8 mouse cellular contexts compared by ENCODE assay signal in genomic region chr19:7143854-7144253, GRCm38 (mm10). TPM values are rescaled to one million over a fixed set of nuclear protein-coding genes. Genes with fewer than 3 reads are reported as not detected.
DNase-seq lines count a peak whose midpoint lies in the region; ATAC-seq and TF ChIP-seq lines count a peak whose summit lies in the region.

No protein-coding gene starts in this region.

- peak in 1 of 2 experiments; percentile 57 for DNase-seq in layer of hippocampus, adult 2 months (ENCODE audit: low spot score in 2 of 2)
- no peak for DNase-seq in layer of hippocampus, adult 9-10 months (ENCODE audit: low spot score)
- DNase-seq in liver, postnatal 0 days: peak; percentile 81
- peak; percentile 66 for DNase-seq in thymus, adult 2 months

- H3K4me1 ChIP-seq in embryonic fibroblast, embryonic 13.5 days (ENCODE audit: control insufficient read depth, insufficient read depth, low read length): no peaks in the 10 kb centered on the region
- H3K4me1 ChIP-seq in heart, embryonic 11.5 days (ENCODE audit: control insufficient read depth, insufficient read depth, low read length): peaks cover 18% of the 10 kb centered on the region
- H3K4me1 ChIP-seq in kidney, embryonic 14.5 days (ENCODE audit: control insufficient read depth, insufficient read depth, low read length): peaks cover 24% of the 10 kb centered on the region
- H3K4me1 ChIP-seq in liver, postnatal 0 days (ENCODE audit: insufficient read depth): peaks cover 8% of the 10 kb centered on the region
- peaks cover 50% of the 10 kb centered on the region for H3K4me1 ChIP-seq in neural tube, embryonic 14.5 days (ENCODE audit: control insufficient read depth, insufficient read depth, low read length)
- peaks cover 20% of the 10 kb centered on the region for H3K4me1 ChIP-seq in thymus, adult 2 months (replicated peaks; ENCODE audit: control insufficient read depth, insufficient read depth, low read length)

- H3K4me3 ChIP-seq in layer of hippocampus, adult 2 months: peak overlapping the region; percentile 45
- peak overlapping the region; percentile 13; the same call in 1 of the 2 replicates for H3K4me3 ChIP-seq in embryonic fibroblast, embryonic 13.5 days (ENCODE audit: insufficient read depth, low read length)
- peak overlapping the region; percentile 35 for H3K4me3 ChIP-seq in heart, embryonic 11.5 days (ENCODE audit: low read depth, low read length)
- H3K4me3 ChIP-seq in kidney, embryonic 14.5 days (ENCODE audit: low read length): peak overlapping the region; percentile 33
- H3K4me3 ChIP-seq in liver, postnatal 0 days (ENCODE audit: low read depth, low read length): peak overlapping the region; percentile 27
- H3K4me3 ChIP-seq in neural tube, embryonic 14.5 days (ENCODE audit: low read depth, low read length): peak overlapping the region; percentile 11; the same call in 1 of the 2 replicates
- peak overlapping the region; percentile 3; the same call in 1 of the 2 replicates for H3K4me3 ChIP-seq in thymus, adult 2 months (ENCODE audit: control insufficient read depth, insufficient read depth, low read length)

- H3K9ac ChIP-seq in heart, embryonic 11.5 days (ENCODE audit: low read depth, low read length): peak overlapping the region; percentile 59; the same call in 1 of the 2 replicates
- H3K9ac ChIP-seq in kidney, embryonic 14.5 days (ENCODE audit: low read depth, low read length): peak overlapping the region; percentile 35; the same call in 1 of the 2 replicates
- no peak overlapping the region for H3K9ac ChIP-seq in liver, postnatal 0 days (replicated peaks)
- H3K9ac ChIP-seq in neural tube, embryonic 14.5 days (replicated peaks; ENCODE audit: low read depth, low read length): 0 out of 2 replicates have a peak overlapping the region, but pooled peaks have one; percentile 43

- no peak for TF ChIP-seq CTCF in layer of hippocampus, adult 2 months (conservative IDR thresholded peaks at IDR 0.05)
- no peak for TF ChIP-seq CTCF in embryonic fibroblast, embryonic 13.5 days (IDR thresholded peaks at IDR 0.05; ENCODE audit: borderline replicate concordance, insufficient read depth, low read length)
- no peak for TF ChIP-seq CTCF in liver, postnatal 0 days (IDR thresholded peaks at IDR 0.05; ENCODE audit: low read depth)
- no peak for TF ChIP-seq CTCF in thymus, adult 2 months (IDR thresholded peaks at IDR 0.05; ENCODE audit: borderline replicate concordance, control insufficient read depth, extremely low read depth, insufficient read depth, low read length, poor library complexity)

- no peak for TF ChIP-seq EP300 in liver, postnatal 0 days (IDR thresholded peaks at IDR 0.05; ENCODE audit: low read depth)

- H3K4me2 ChIP-seq in heart, embryonic 11.5 days: peak overlapping the region; percentile 70
- peak overlapping the region; percentile 51 for H3K4me2 ChIP-seq in kidney, embryonic 14.5 days (replicated peaks; ENCODE audit: low read depth, low read length)
- H3K4me2 ChIP-seq in liver, postnatal 0 days (ENCODE audit: low read depth, low read length): peak overlapping the region; percentile 61
- H3K4me2 ChIP-seq in neural tube, embryonic 14.5 days (ENCODE audit: low read depth, low read length): peak overlapping the region; percentile 46

- peak; percentile 58; the same call in 1 of the 2 replicates for TF ChIP-seq POLR2A in embryonic fibroblast, embryonic 13.5 days (IDR thresholded peaks at IDR 0.05; ENCODE audit: low read depth, low read length)
- TF ChIP-seq POLR2A in thymus, adult 2 months (IDR thresholded peaks at IDR 0.05; ENCODE audit: control insufficient read depth, extremely low read depth, insufficient read depth, low read length, poor library complexity): no peak

- no peak for ATAC-seq in heart, embryonic 11.5 days (replicated peaks; ENCODE audit: insufficient number of reproducible peaks, low FRiP score, low TSS enrichment)
- ATAC-seq in kidney, embryonic 14.5 days (ENCODE audit: low FRiP score, low TSS enrichment): peak; percentile 49
- ATAC-seq in liver, postnatal 0 days: peak; percentile 43
- peak; percentile 41; the same call in 1 of the 2 replicates for ATAC-seq in neural tube, embryonic 14.5 days (ENCODE audit: low read depth)

- 1% methylated on average over 20 of the region's 20 CpGs for WGBS in heart, embryonic 11.5 days (ENCODE audit: insufficient replicate concordance)
- WGBS in kidney, embryonic 14.5 days: under 1% methylated on average over 20 of the region's 20 CpGs
- 2% methylated on average over 20 of the region's 20 CpGs for WGBS in liver, postnatal 0 days (ENCODE audit: insufficient replicate concordance)
- WGBS in neural tube, embryonic 14.5 days: under 1% methylated on average over 20 of the region's 20 CpGs
- 2% methylated on average over 20 of the region's 20 CpGs for WGBS in thymus, adult 2 months

- peak overlapping the region; percentile 84 for H3K27ac ChIP-seq in layer of hippocampus, adult 2 months
- no peak overlapping the region for H3K27ac ChIP-seq in embryonic fibroblast, embryonic 13.5 days (ENCODE audit: insufficient read depth, low read length)
- no peak overlapping the region for H3K27ac ChIP-seq in heart, embryonic 11.5 days (ENCODE audit: low read depth, low read length)
- H3K27ac ChIP-seq in kidney, embryonic 14.5 days (ENCODE audit: low read depth, low read length): no peak overlapping the region
- no peak overlapping the region for H3K27ac ChIP-seq in liver, postnatal 0 days (ENCODE audit: low read depth)
- peak overlapping the region; percentile 31; the same call in 1 of the 2 replicates for H3K27ac ChIP-seq in neural tube, embryonic 14.5 days (ENCODE audit: low read depth, low read length)
- no peak overlapping the region for H3K27ac ChIP-seq in thymus, adult 2 months (ENCODE audit: control insufficient read depth, insufficient read depth, low read length)

- no peaks in the 10 kb centered on the region for H3K36me3 ChIP-seq in heart, embryonic 11.5 days (ENCODE audit: control insufficient read depth, insufficient read depth, low read length)
- H3K36me3 ChIP-seq in kidney, embryonic 14.5 days (ENCODE audit: control insufficient read depth, insufficient read depth, low read length): no peaks in the 10 kb centered on the region
- no peaks in the 10 kb centered on the region for H3K36me3 ChIP-seq in liver, postnatal 0 days (replicated peaks; ENCODE audit: insufficient read depth, low read length)
- no peaks in the 10 kb centered on the region for H3K36me3 ChIP-seq in neural tube, embryonic 14.5 days (ENCODE audit: control insufficient read depth, insufficient read depth, low read length)
- no peaks in the 10 kb centered on the region for H3K36me3 ChIP-seq in thymus, adult 2 months (ENCODE audit: control insufficient read depth, insufficient read depth, low read length)

- no peaks in the 10 kb centered on the region for H3K9me3 ChIP-seq in heart, embryonic 11.5 days (replicated peaks; ENCODE audit: control insufficient read depth, low read length)
- H3K9me3 ChIP-seq in kidney, embryonic 14.5 days (ENCODE audit: control insufficient read depth, low read length): no peaks in the 10 kb centered on the region
- no peaks in the 10 kb centered on the region for H3K9me3 ChIP-seq in liver, postnatal 0 days (ENCODE audit: low read length)
- H3K9me3 ChIP-seq in neural tube, embryonic 14.5 days (ENCODE audit: control insufficient read depth, low read length): no peaks in the 10 kb centered on the region

- peaks cover 45% of the 10 kb centered on the region for H3K27me3 ChIP-seq in heart, embryonic 11.5 days (ENCODE audit: control insufficient read depth, insufficient read depth, low read length)
- peaks cover 27% of the 10 kb centered on the region for H3K27me3 ChIP-seq in kidney, embryonic 14.5 days (ENCODE audit: control insufficient read depth, insufficient read depth, low read length)
- peaks cover 10% of the 10 kb centered on the region for H3K27me3 ChIP-seq in liver, postnatal 0 days (ENCODE audit: insufficient read depth, low read length)
- H3K27me3 ChIP-seq in neural tube, embryonic 14.5 days (ENCODE audit: control insufficient read depth, insufficient read depth, low read length): no peaks in the 10 kb centered on the region
- no peaks in the 10 kb centered on the region for H3K27me3 ChIP-seq in thymus, adult 2 months (ENCODE audit: control insufficient read depth, insufficient read depth, low read length)

RNA-seq across cellular contexts. Expression of gene Flrt1, which starts 38.3 kb away (rescaled TPM):
- 10 to 100 TPM; 17.9 to 19.5 TPM for total RNA-seq in layer of hippocampus, adult 2 months (2021)
- 5.3 and 6.4 TPM in 2 replicates for polyA plus RNA-seq in embryonic fibroblast, embryonic 13.5 days (2011; ENCODE audit: insufficient read length, low read depth, missing spikeins)
- 0.79 and 0.97 TPM in 2 replicates for polyA plus RNA-seq in heart, embryonic 11.5 days (2014; fragmentation: Nextera tagmentation; extraction: Ambion mirVana)
- polyA plus RNA-seq in kidney, embryonic 14.5 days (2014; fragmentation: Nextera tagmentation; extraction: Ambion mirVana): 3.0 and 5.5 TPM in 2 replicates
- 0.12 and 0.21 TPM in 2 replicates for polyA plus RNA-seq in liver, postnatal 0 days (2015; fragmentation: Nextera tagmentation; extraction: Ambion mirVana)
- polyA plus RNA-seq in neural tube, embryonic 14.5 days (2014; fragmentation: Nextera tagmentation; extraction: Ambion mirVana): 11.0 and 13.3 TPM in 2 replicates
- polyA plus RNA-seq in thymus, adult 2 months (2012; rRNA removed): 0.59 and 0.64 TPM in 2 replicates

Comparison
In these comparisons a context has a peak if more than half of its experiments do, and no peak if none do; other contexts are left out.
1. H3K27ac ChIP-seq: peak in layer of hippocampus, adult 2 months (single experiment) and neural tube, embryonic 14.5 days (single experiment); none in embryonic fibroblast, embryonic 13.5 days (single experiment), heart, embryonic 11.5 days (single experiment), kidney, embryonic 14.5 days (single experiment), liver, postnatal 0 days (single experiment) and thymus, adult 2 months (single experiment).
2. Peak in every context shown above with its lines, with median percentiles within 50 percentile points of each other: H3K4me3 ChIP-seq and H3K4me2 ChIP-seq.